Mouse (Mus musculus) thymus, adult 2 months (tissue): ENCODE data around the gene Sema3c. TPM values are rescaled to one million over a fixed set of nuclear protein-coding genes. Genes with fewer than 3 reads are reported as not detected.

Experiments
- DNase-seq: peaks from one replicate; pipeline ENCODE4 v3.0.0; 2021
- H3K27ac ChIP-seq: fragments of 200-500 bp; 2 replicates; pipeline ENCODE4 v1.5.1; 2012; ENCODE audit warnings: low read length, control low read depth; ENCODE audit not compliant: control insufficient read depth, insufficient read depth
- H3K27me3 ChIP-seq: fragments of 200-500 bp; 2 replicates; pipeline ENCODE4 v1.6.1; 2012; ENCODE audit warnings: mild to moderate bottlenecking, low read length, moderate library complexity, mixed read lengths; ENCODE audit not compliant: control insufficient read depth, insufficient read depth
- H3K36me3 ChIP-seq: fragments of 200-500 bp; 2 replicates; pipeline ENCODE4 v1.6.1; 2012; ENCODE audit warnings: mild to moderate bottlenecking, low read length, moderate library complexity; ENCODE audit not compliant: control insufficient read depth, insufficient read depth
- H3K4me1 ChIP-seq: fragments of 200-500 bp; replicated peaks from 2 replicates; pipeline ENCODE4 v1.6.1; 2012; ENCODE audit warnings: low read length; ENCODE audit not compliant: control insufficient read depth, insufficient read depth
- H3K4me3 ChIP-seq: fragments of 200-500 bp; 2 replicates; pipeline ENCODE4 v1.5.1; 2012; ENCODE audit warnings: mild to moderate bottlenecking, low read length, control low read depth, moderate library complexity; ENCODE audit not compliant: control insufficient read depth, insufficient read depth
- CTCF ChIP-seq: fragments of 200-500 bp; IDR thresholded peaks from 2 replicates; pipeline ENCODE4 v1.5.1; 2012; ENCODE audit warnings: mild to moderate bottlenecking, control low read depth, low read length, moderate library complexity, borderline replicate concordance; ENCODE audit not compliant: control insufficient read depth, poor library complexity, insufficient read depth; ENCODE audit errors: extremely low read depth
- POLR2A ChIP-seq: fragments of 200-500 bp; IDR thresholded peaks from 2 replicates; pipeline ENCODE4 v1.6.1; 2012; ENCODE audit warnings: mild to moderate bottlenecking, low read length, control low read depth, moderate library complexity; ENCODE audit not compliant: control insufficient read depth, poor library complexity, insufficient read depth; ENCODE audit errors: extremely low read depth
- WGBS: fragments of 180-500 bp; shearing (Covaris S2); methylation state at CpG from one replicate; pipeline ENCODE4 v1.1.7; 2018; 5-methylcytosine and 5-hydroxymethylcytosine counted together
- polyA plus RNA-seq: library from polyadenylated mRNA; depleted of rRNA; stranded (reverse); fragments of >200 nt; gene quantifications from 2 replicates; pipeline ENCODE4 v1.2.3, GENCODE M21; 2012; rRNA removed

Sema3c gene
- polyA plus RNA-seq, 1 experiment = 1.2 TPM

DNA sequence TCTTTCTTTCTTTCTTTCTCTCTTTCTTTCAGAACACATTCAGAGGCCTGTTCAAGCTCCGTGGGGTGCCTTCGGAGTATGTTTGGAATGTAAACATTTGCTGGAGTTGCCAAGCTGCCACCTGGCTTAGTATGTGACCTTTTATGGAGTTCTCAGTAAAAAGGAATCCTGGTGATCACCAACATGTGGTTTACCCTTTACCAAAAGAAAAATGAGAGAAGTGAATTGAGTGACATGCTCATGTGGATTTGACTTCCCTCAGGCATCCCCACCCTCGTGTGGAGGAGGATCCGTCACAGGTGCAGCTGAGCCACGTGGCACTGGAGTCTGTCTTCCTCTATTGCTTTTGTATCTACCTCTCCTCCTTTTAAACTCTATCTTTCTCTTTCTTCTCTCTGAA lies 173.1 kb downstream of the Sema3c start:
- Histone ChIP-seq H3K4me1 (no peaks in the 10 kb centered on the region), H3K27me3 (no peaks in the 10 kb centered on the region), H3K4me3 (no peak overlapping the region), H3K36me3 (no peaks in the 10 kb centered on the region), H3K27ac (no peak overlapping the region)
- 66% methylated on average over 5 of the region's 5 CpGs for WGBS
- DNase-seq = no peak
- TF ChIP-seq POLR2A (no peak), CTCF (no peak)

DNA sequence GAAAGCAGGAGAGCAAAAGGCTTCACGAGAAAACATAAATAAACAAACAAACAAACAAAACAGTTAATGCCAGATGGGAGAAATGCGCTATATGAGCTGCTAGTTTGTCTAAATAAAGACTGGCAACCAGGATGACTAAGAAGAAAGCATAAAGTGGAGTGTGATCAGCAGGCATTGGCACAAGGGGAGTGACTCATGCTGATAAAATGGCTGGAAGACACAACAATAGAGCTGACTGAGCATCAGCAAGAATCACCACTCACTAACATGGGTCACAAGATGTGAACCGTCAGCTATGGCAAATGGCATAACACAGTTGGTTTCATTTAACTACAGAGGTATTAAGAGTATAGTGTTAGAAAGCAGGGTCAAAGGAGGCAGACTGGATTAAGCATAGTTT lies 174.2 kb downstream of the Sema3c start:
- Histone ChIP-seq H3K27ac (no peak overlapping the region), H3K36me3 (no peaks in the 10 kb centered on the region), H3K4me1 (no peaks in the 10 kb centered on the region), H3K27me3 (no peaks in the 10 kb centered on the region), H3K4me3 (no peak overlapping the region)
- DNase-seq = no peak
- TF ChIP-seq POLR2A = no peak
- WGBS = 83% methylated on average over 3 of the region's 3 CpGs

DNA sequence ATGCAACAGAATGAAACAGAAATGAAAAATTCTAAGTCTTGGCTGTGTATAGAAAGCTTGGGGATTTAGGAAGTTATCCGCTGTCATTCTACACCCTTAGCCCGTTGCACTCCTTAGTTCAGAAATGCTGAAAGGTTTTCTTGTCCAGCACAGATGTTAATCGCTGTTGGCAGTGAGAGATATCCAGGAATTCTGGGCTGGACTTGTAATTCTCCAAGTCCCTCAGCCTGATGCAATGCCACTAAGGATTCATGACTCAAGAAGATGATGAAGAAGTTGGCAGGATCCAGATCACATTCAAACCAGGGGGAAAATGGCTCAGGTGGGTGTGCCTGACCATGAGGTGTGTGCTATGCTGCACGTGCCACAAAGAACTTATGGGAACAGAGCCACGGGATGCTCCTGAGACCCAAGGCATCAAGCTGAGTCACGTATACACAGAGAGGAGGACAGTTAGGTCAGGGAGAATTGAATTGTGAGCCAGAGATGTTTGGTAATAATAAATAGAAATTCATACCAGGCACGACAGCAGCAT lies 179.5 kb downstream of the Sema3c start:
- Histone ChIP-seq H3K36me3 (no peaks in the 10 kb centered on the region), H3K27ac (no peak overlapping the region), H3K4me3 (no peak overlapping the region), H3K27me3 (no peaks in the 10 kb centered on the region), H3K4me1 (no peaks in the 10 kb centered on the region)
- no peak for DNase-seq
- TF ChIP-seq POLR2A (no peak), CTCF (no peak)
- 90% methylated on average over 7 of the region's 7 CpGs for WGBS

DNA sequence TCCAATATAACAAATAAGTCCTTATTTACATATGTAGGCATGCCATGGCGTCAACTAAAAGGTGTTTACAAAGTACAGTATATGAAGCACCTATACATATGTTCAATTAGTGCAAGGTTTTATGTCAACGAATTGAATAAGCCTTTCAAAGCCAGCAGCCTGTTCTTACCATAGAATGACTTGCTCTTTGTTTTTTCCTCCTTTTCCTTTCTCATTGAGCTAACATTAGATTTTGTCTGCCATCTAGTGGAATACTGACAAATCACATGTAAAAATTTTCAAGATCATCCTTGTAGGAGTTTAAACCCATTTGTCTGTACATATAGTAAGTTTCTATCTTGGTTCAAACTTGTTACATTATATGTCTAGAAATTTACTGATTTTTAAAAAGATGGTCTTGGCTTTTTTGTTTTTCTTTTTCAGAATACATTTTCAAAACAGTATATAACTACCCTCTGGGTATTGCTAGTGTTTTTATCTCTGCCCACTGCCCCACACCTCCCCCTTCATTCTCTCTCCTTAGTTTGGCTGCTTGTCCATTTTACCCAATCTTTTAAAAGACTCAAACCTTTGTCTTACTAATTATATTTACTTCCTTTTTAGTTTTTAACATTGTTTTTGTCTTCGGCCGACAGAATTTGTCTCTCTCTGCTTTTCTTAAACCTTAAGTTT lies 192.1 kb downstream of the Sema3c start:
- Histone ChIP-seq H3K27me3 (no peaks in the 10 kb centered on the region), H3K4me3 (no peak overlapping the region), H3K36me3 (no peaks in the 10 kb centered on the region), H3K27ac (no peak overlapping the region), H3K4me1 (no peaks in the 10 kb centered on the region)
- 73% methylated on average over 4 of the region's 4 CpGs for WGBS
- no peak for DNase-seq
- no peak for TF ChIP-seq CTCF
- TF ChIP-seq POLR2A = no peak

DNA sequence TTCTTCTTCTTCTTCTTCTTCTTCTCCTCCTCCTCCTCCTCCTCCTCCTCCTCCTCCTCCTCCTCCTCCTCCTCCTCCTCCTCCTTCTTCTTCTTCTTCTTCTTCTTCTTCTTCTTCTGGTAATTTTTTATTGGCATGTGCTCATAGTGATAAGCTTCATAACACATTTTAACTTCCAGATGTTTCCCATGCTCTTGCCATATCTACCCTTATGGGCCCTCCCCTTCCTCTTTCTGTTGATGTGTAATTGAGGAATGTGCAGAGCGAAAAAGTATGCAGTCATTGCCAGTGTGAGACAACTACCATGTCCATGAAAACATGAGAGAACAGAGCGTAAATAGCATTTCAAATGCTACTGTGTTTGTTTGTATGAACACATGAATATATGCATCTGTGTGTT lies 196.2 kb downstream of the Sema3c start:
- 80% methylated on average over 2 of the region's 2 CpGs for WGBS
- TF ChIP-seq POLR2A = no peak
- no peak for TF ChIP-seq CTCF
- no peaks in the 10 kb centered on the region for H3K36me3 ChIP-seq
- H3K4me1 ChIP-seq = no peaks in the 10 kb centered on the region
- no peak overlapping the region for H3K4me3 ChIP-seq
- DNase-seq = no peak
- H3K27me3 ChIP-seq = no peaks in the 10 kb centered on the region
- no peak overlapping the region for H3K27ac ChIP-seq

DNA sequence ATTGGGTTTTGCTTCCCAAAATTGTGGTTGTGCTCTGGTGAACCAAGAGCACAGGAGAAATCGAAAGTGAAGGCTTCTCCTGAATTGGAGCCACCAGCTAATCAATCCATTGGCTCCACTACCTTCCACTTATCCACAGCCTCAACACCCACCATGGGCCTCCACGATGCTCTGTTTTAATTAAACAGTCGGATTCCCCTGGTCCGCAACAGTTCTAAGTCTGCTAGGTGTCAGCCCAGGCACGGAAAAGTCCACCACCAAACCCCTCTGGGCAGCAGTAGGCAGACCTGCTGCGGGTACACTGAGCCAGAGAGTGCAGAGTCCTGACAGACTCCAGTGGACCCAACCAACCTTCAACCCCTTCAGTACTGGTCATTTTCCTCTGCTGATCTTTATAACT lies 202.5 kb downstream of the Sema3c start:
- Histone ChIP-seq H3K4me3 (no peak overlapping the region), H3K27ac (no peak overlapping the region), H3K27me3 (no peaks in the 10 kb centered on the region), H3K4me1 (no peaks in the 10 kb centered on the region), H3K36me3 (no peaks in the 10 kb centered on the region)
- no peak for DNase-seq
- 90% methylated on average over 6 of the region's 6 CpGs for WGBS
- TF ChIP-seq POLR2A (no peak), CTCF (no peak)

Other genes starting within 250 kb of the Sema3c start
- gene Speer4f2, start 201.1 kb upstream of the Sema3c start, polyA plus RNA-seq = not detected in 2 replicates
- gene Speer4f1, start 98.2 kb upstream of the Sema3c start, polyA plus RNA-seq = not detected in 2 replicates